22 mouse cellular contexts compared by ENCODE assay signal in genomic region chr6:93417625-93418024, GRCm38 (mm10).
"Had no signal": no experiment of that assay in that cellular context is flagged by ENCODE, and none has a peak within 500 bp of the region (broad histone marks: within the 10 kb centered on the region; RNA-seq: fewer than 3 reads in every experiment).

No protein-coding gene starts in this region.

- DNase-seq: kidney, adult 2 months; kidney, postnatal 10 days; kidney, postnatal 36 days; layer of hippocampus, postnatal 36 days; liver; lung, adult 2 months; lung, postnatal 14 days; lung, postnatal 4 days; midbrain, embryonic 14.5 days; right cerebral cortex, adult 18-20 months; right cerebral cortex, postnatal 14 days; right cerebral cortex, postnatal 4 days; thymus, adult 2 months; thymus, postnatal 14 days; thymus, postnatal 4 days had no signal

- ATAC-seq: liver, embryonic 12.5 days had no signal

- H3K9me3 ChIP-seq: liver, embryonic 12.5 days; liver, embryonic 15.5 days; neural tube, embryonic 12.5 days; neural tube, embryonic 15.5 days had no signal

- H3K36me3 ChIP-seq: liver, embryonic 12.5 days; liver, embryonic 15.5 days; neural tube, embryonic 12.5 days; neural tube, embryonic 15.5 days had no signal

- H3K4me1 ChIP-seq: liver, embryonic 12.5 days; liver, embryonic 15.5 days; neural tube, embryonic 12.5 days; neural tube, embryonic 15.5 days had no signal

- H3K4me2 ChIP-seq: liver, embryonic 12.5 days; liver, embryonic 15.5 days; midbrain, embryonic 11.5 days; neural tube, embryonic 12.5 days; neural tube, embryonic 15.5 days had no signal

- H3K9ac ChIP-seq: liver, embryonic 12.5 days; liver, embryonic 15.5 days; neural tube, embryonic 12.5 days; neural tube, embryonic 15.5 days had no signal

- H3K27me3 ChIP-seq: liver, embryonic 12.5 days; liver, embryonic 15.5 days; neural tube, embryonic 12.5 days; neural tube, embryonic 15.5 days had no signal

- H3K27ac ChIP-seq: left cerebral cortex, adult 2 months; liver, embryonic 12.5 days; liver, embryonic 15.5 days; neural tube, embryonic 12.5 days; neural tube, embryonic 15.5 days; stomach, postnatal 0 days had no signal

- H3K4me3 ChIP-seq: left cerebral cortex, adult 2 months; liver, embryonic 12.5 days; liver, embryonic 15.5 days; neural tube, embryonic 12.5 days; neural tube, embryonic 15.5 days had no signal
